Mouse (Mus musculus) brain, embryonic 14.5 days (tissue): Measurements from ENCODE around the gene Itsn2.

Source experiments
- CTCF ChIP-seq: fragments of 200-500 bp; IDR thresholded peaks from 2 replicates; pipeline ENCODE4 v1.5.1; 2012; ENCODE audit warnings: inconsistent platforms, mild to moderate bottlenecking, moderate library complexity, borderline replicate concordance; ENCODE audit not compliant: insufficient read depth, insufficient read length; ENCODE audit errors: extremely low read depth
- POLR2A ChIP-seq: fragments of 200-500 bp; IDR thresholded peaks from 2 replicates; pipeline ENCODE4 v1.6.1; 2012; ENCODE audit warnings: mild to moderate bottlenecking, inconsistent platforms, borderline replicate concordance; ENCODE audit not compliant: poor library complexity, insufficient read depth, insufficient read length, severe bottlenecking; ENCODE audit errors: extremely low read depth

- no peak for TF ChIP-seq CTCF
- TF ChIP-seq POLR2A = no peak
Observed at GRCm38 (mm10) chr12:4707488-4708017, 115.1 kb downstream of the Itsn2 start.
